Mouse (Mus musculus): Measurements from ENCODE around the gene Lbhd2. TPM values are rescaled to one million over a fixed set of nuclear protein-coding genes. Genes with fewer than 3 reads are reported as not detected.

The Lbhd2 gene
- total RNA-seq, 1 experiment, result 0.36 TPM

- Histone ChIP-seq H3K4me1 (ENCODE audit: control insufficient read depth in 2 of 2, insufficient read depth in 2 of 2, low read length in 2 of 2, poor library complexity in 1 of 2) (peaks cover 0 to 22% of the 10 kb centered on the region in 2 experiments; a peak in 2 of 4 replicates), H3K4me3 (ENCODE audit: insufficient read depth in 1 of 2, low read depth in 1 of 2, low read length in 2 of 2, poor library complexity in 1 of 2, severe bottlenecking in 1 of 2) (no peak overlapping the region), H3K36me3 (ENCODE audit: control insufficient read depth, insufficient read depth, low read length, poor library complexity, severe bottlenecking) (no peaks in the 10 kb centered on the region), H3K27ac (ENCODE audit: insufficient read depth, low read depth, low read length, poor library complexity, severe bottlenecking) (no peak overlapping the region), H3K9ac (ENCODE audit: insufficient read depth, low read depth, low read length, poor library complexity, severe bottlenecking) (no peak overlapping the region), H3K9me3 (ENCODE audit: control insufficient read depth, insufficient read depth, low read depth, low read length) (no peaks in the 10 kb centered on the region)
- DNase-seq (ENCODE audit: low read depth, low spot score), result no peak
- in situ Hi-C loops (cut with MboI; ENCODE audit: low sequenced_read_pairs in 2 of 2, unreplicated experiment in 2 of 2), result no loop called here
- TF ChIP-seq MAFK (IDR thresholded peaks at IDR 0.05; ENCODE audit: insufficient read depth, low read depth, low read length) (no peak), HCFC1 (IDR thresholded peaks at IDR 0.05; ENCODE audit: borderline replicate concordance, insufficient read depth, low read length) (no peak), ZNF384 (IDR thresholded peaks at IDR 0.05; ENCODE audit: low read depth, low read length) (no peak), CHD2 (IDR thresholded peaks at IDR 0.05; ENCODE audit: low read depth, low read length) (no peak), ZC3H11A (IDR thresholded peaks at IDR 0.05; ENCODE audit: borderline replicate concordance, low read depth, low read length) (no peak)
Measured at GRCm38 (mm10) chr12:111434745-111435327, 28.2 kb downstream of the Lbhd2 start.

GRCm38 (mm10) chr12:111436170-111436569 lies 29.6 kb downstream of the Lbhd2 start:
- DNase-seq (ENCODE audit: low read depth, low spot score), result no peak
- Histone ChIP-seq H3K36me3 (ENCODE audit: control insufficient read depth, insufficient read depth, low read length, poor library complexity, severe bottlenecking) (no peaks in the 10 kb centered on the region), H3K27ac (ENCODE audit: insufficient read depth, low read depth, low read length, poor library complexity, severe bottlenecking) (no peak overlapping the region), H3K9me3 (ENCODE audit: control insufficient read depth, insufficient read depth, low read depth, low read length) (no peaks in the 10 kb centered on the region), H3K4me3 (ENCODE audit: insufficient read depth in 1 of 2, low read depth in 1 of 2, low read length in 2 of 2, poor library complexity in 1 of 2, severe bottlenecking in 1 of 2) (no peak overlapping the region), H3K4me1 (ENCODE audit: control insufficient read depth in 2 of 2, insufficient read depth in 2 of 2, low read length in 2 of 2, poor library complexity in 1 of 2) (peaks cover 0 to 13% of the 10 kb centered on the region in 2 experiments; a peak in 2 of 4 replicates), H3K9ac (ENCODE audit: insufficient read depth, low read depth, low read length, poor library complexity, severe bottlenecking) (no peak overlapping the region)
- TF ChIP-seq ZC3H11A (IDR thresholded peaks at IDR 0.05; ENCODE audit: borderline replicate concordance, low read depth, low read length), result no peak
- TF ChIP-seq CHD2 (IDR thresholded peaks at IDR 0.05; ENCODE audit: low read depth, low read length), result no peak
- no peak for TF ChIP-seq HCFC1 (IDR thresholded peaks at IDR 0.05; ENCODE audit: borderline replicate concordance, insufficient read depth, low read length)
- TF ChIP-seq ZNF384 (IDR thresholded peaks at IDR 0.05; ENCODE audit: low read depth, low read length), result no peak
- TF ChIP-seq MAFK (IDR thresholded peaks at IDR 0.05; ENCODE audit: insufficient read depth, low read depth, low read length), result no peak
- in situ Hi-C loops (cut with MboI; ENCODE audit: low sequenced_read_pairs in 2 of 2, unreplicated experiment in 2 of 2), result no loop called here

GRCm38 (mm10) chr12:111436640-111437039 lies 30.0 kb downstream of the Lbhd2 start:
- H3K27ac ChIP-seq (ENCODE audit: insufficient read depth, low read depth, low read length, poor library complexity, severe bottlenecking), result no peak overlapping the region
- H3K9ac ChIP-seq (ENCODE audit: insufficient read depth, low read depth, low read length, poor library complexity, severe bottlenecking), result no peak overlapping the region
- no peak for TF ChIP-seq CHD2 (IDR thresholded peaks at IDR 0.05; ENCODE audit: low read depth, low read length)
- no peak for TF ChIP-seq ZC3H11A (IDR thresholded peaks at IDR 0.05; ENCODE audit: borderline replicate concordance, low read depth, low read length)
- no peak for TF ChIP-seq ZNF384 (IDR thresholded peaks at IDR 0.05; ENCODE audit: low read depth, low read length)
- TF ChIP-seq MAFK (IDR thresholded peaks at IDR 0.05; ENCODE audit: insufficient read depth, low read depth, low read length), result no peak
- no peak for TF ChIP-seq HCFC1 (IDR thresholded peaks at IDR 0.05; ENCODE audit: borderline replicate concordance, insufficient read depth, low read length)
- no peaks in the 10 kb centered on the region for H3K9me3 ChIP-seq (ENCODE audit: control insufficient read depth, insufficient read depth, low read depth, low read length)
- peaks cover 0 to 12% of the 10 kb centered on the region in 2 experiments; a peak in 2 of 4 replicates for H3K4me1 ChIP-seq (ENCODE audit: control insufficient read depth in 2 of 2, insufficient read depth in 2 of 2, low read length in 2 of 2, poor library complexity in 1 of 2)
- DNase-seq (ENCODE audit: low read depth, low spot score), result no peak
- no peaks in the 10 kb centered on the region for H3K36me3 ChIP-seq (ENCODE audit: control insufficient read depth, insufficient read depth, low read length, poor library complexity, severe bottlenecking)
- no peak overlapping the region for H3K4me3 ChIP-seq (ENCODE audit: insufficient read depth in 1 of 2, low read depth in 1 of 2, low read length in 2 of 2, poor library complexity in 1 of 2, severe bottlenecking in 1 of 2)
- in situ Hi-C loops (cut with MboI; ENCODE audit: low sequenced_read_pairs in 2 of 2, unreplicated experiment in 2 of 2), result no loop called here

- no peak for TF ChIP-seq ZNF384 (IDR thresholded peaks at IDR 0.05; ENCODE audit: low read depth, low read length)
- no peak for TF ChIP-seq CHD2 (IDR thresholded peaks at IDR 0.05; ENCODE audit: low read depth, low read length)
- TF ChIP-seq HCFC1 (IDR thresholded peaks at IDR 0.05; ENCODE audit: borderline replicate concordance, insufficient read depth, low read length), result no peak
- no peak for TF ChIP-seq ZC3H11A (IDR thresholded peaks at IDR 0.05; ENCODE audit: borderline replicate concordance, low read depth, low read length)
- no peak for TF ChIP-seq MAFK (IDR thresholded peaks at IDR 0.05; ENCODE audit: insufficient read depth, low read depth, low read length)
- DNase-seq (ENCODE audit: low read depth, low spot score), result no peak
- H3K36me3 ChIP-seq (ENCODE audit: control insufficient read depth, insufficient read depth, low read length, poor library complexity, severe bottlenecking), result no peaks in the 10 kb centered on the region
- no peak overlapping the region for H3K27ac ChIP-seq (ENCODE audit: insufficient read depth, low read depth, low read length, poor library complexity, severe bottlenecking)
- no peak overlapping the region for H3K9ac ChIP-seq (ENCODE audit: insufficient read depth, low read depth, low read length, poor library complexity, severe bottlenecking)
- no peak overlapping the region for H3K4me3 ChIP-seq (ENCODE audit: insufficient read depth in 1 of 2, low read depth in 1 of 2, low read length in 2 of 2, poor library complexity in 1 of 2, severe bottlenecking in 1 of 2)
- in situ Hi-C loops (cut with MboI; ENCODE audit: low sequenced_read_pairs in 2 of 2, unreplicated experiment in 2 of 2), result no loop called here
- peaks cover 0 to 8% of the 10 kb centered on the region in 2 experiments; a peak in 3 of 4 replicates for H3K4me1 ChIP-seq (ENCODE audit: control insufficient read depth in 2 of 2, insufficient read depth in 2 of 2, low read length in 2 of 2, poor library complexity in 1 of 2)
- H3K9me3 ChIP-seq (ENCODE audit: control insufficient read depth, insufficient read depth, low read depth, low read length), result no peaks in the 10 kb centered on the region
Measured at GRCm38 (mm10) chr12:111437222-111437900, 30.8 kb downstream of the Lbhd2 start.

All from ES-E14 (cell line).